Mouse (Mus musculus) heart, embryonic 12.5 days (tissue): ENCODE data around the gene G6pdx. TPM values are rescaled to one million over a fixed set of nuclear protein-coding genes. Genes with fewer than 3 reads are reported as not detected.

Source experiments
- ATAC-seq: fragments of 200-750 bp; cut with Nextera tagmentation; 2 replicates; pipeline ENCODE4 v1.8.0; 2017; ENCODE audit warnings: moderate TSS enrichment, moderate library complexity; ENCODE audit not compliant: insufficient number of reproducible peaks, low FRiP score
- H3K27ac ChIP-seq: fragments of 300-500 bp; sonication (generic); 2 replicates; pipeline ENCODE4 v1.5.1; 2016; ENCODE audit warnings: mild to moderate bottlenecking, moderate library complexity; ENCODE audit not compliant: poor library complexity, severe bottlenecking
- H3K27me3 ChIP-seq: fragments of 300-500 bp; sonication (generic); replicated peaks from 2 replicates; pipeline ENCODE4 v1.6.1; 2016; ENCODE audit warnings: mild to moderate bottlenecking, moderate library complexity
- H3K36me3 ChIP-seq: fragments of 300-500 bp; sonication (generic); 2 replicates; pipeline ENCODE4 v1.6.1; 2016; ENCODE audit warnings: mild to moderate bottlenecking, moderate library complexity
- H3K4me1 ChIP-seq: fragments of 300-500 bp; sonication (generic); replicated peaks from 2 replicates; pipeline ENCODE4 v1.6.1; 2016; ENCODE audit warnings: mild to moderate bottlenecking
- H3K4me2 ChIP-seq: fragments of 300-500 bp; sonication (generic); 2 replicates; pipeline ENCODE4 v1.6.1; 2016; ENCODE audit warnings: mild to moderate bottlenecking, moderate library complexity
- H3K4me3 ChIP-seq: fragments of 300-500 bp; sonication (generic); 2 replicates; pipeline ENCODE4 v1.5.1; 2016; ENCODE audit warnings: mild to moderate bottlenecking
- H3K9ac ChIP-seq: fragments of 300-500 bp; sonication (generic); 2 replicates; pipeline ENCODE4 v1.6.1; 2016; ENCODE audit warnings: mild to moderate bottlenecking, moderate library complexity
- H3K9me3 ChIP-seq: fragments of 300-500 bp; sonication (generic); replicated peaks from 2 replicates; pipeline ENCODE4 v1.6.1; 2016; ENCODE audit warnings: mild to moderate bottlenecking, moderate library complexity
- WGBS: fragments of 180-500 bp; shearing (Covaris S2); methylation state at CpG from one replicate; pipeline ENCODE4 v1.1.7; 2016; 5-methylcytosine and 5-hydroxymethylcytosine counted together
- polyA plus RNA-seq: library from polyadenylated mRNA; unstranded; fragments of >200 nt; fragmentation: Nextera tagmentation; extraction: Ambion mirVana; gene quantifications from 2 replicates; pipeline ENCODE4 v1.2.1, GENCODE M21; 2016

Gene G6pdx
- 18.5 TPM in 2 replicates for polyA plus RNA-seq

DNA sequence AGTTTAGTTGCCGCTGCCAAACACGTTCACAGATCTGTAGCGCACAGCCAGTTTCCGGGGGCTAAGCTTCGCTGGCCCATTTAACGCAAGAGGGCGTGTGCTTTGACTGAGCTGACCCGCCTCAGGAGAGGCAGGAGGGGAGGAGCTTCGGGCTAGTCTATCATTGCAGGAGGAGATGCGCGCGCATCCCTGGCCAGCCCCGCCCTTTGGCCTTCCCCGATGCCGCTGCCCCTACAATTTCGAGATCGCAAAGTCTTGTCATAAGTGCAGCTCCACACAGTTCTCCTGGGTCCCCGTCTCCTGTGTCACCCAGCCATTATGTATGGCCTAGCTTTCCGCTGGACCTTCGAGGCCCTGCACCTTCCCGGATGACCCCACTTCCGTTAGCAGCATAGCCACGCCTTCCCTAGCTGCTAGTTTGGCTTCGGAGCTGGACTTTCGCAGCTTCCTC, at the start of gene G6pdx:
Gene G6pdx (minus strand): TSS at position 369 of the 451 bp plus-strand sequence.
- H3K27ac ChIP-seq, result peak within 1 kb of the TSS; percentile 93
- 7% methylated on average over 25 of the region's 25 CpGs for WGBS
- H3K4me2 ChIP-seq, result peak within 1 kb of the TSS; percentile 74
- peak; percentile 85 for ATAC-seq
- H3K4me3 ChIP-seq, result peak within 1 kb of the TSS; percentile 67
- H3K9ac ChIP-seq, result peak within 1 kb of the TSS; percentile 74
- H3K27me3 ChIP-seq, result no peaks in the 10 kb centered on the region
- no peaks in the 10 kb centered on the region for H3K9me3 ChIP-seq
- H3K36me3 ChIP-seq, result peaks cover 6% of the 10 kb centered on the region; the same call in 1 of the 2 replicates
- no peaks in the 10 kb centered on the region; the same call in 1 of the 2 replicates for H3K4me1 ChIP-seq

DNA sequence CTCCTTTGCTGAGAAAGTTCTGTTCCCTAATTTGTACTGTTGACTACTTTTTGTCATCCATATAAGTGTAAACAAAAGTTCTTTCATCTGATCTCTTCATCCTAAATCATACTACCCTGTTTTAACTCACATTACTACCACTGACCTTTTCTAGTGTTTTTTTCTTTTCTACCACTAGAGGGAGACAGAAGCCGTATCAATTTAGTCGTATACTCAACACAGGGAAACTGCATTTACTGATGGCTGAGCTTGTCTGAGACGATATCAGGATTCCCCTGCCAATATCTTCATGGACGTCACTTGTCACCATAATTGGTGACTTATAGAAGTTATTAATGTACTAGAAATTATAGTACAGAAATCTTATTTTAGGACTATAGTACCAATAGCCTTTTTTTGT, 23.8 kb upstream of the G6pdx start:
- no peaks in the 10 kb centered on the region for H3K9me3 ChIP-seq
- H3K36me3 ChIP-seq, result peaks cover 23% of the 10 kb centered on the region
- no peak for ATAC-seq
- H3K27me3 ChIP-seq, result no peaks in the 10 kb centered on the region
- WGBS, result 16% methylated on average over 4 of the region's 4 CpGs
- no peak overlapping the region for H3K4me3 ChIP-seq
- no peak overlapping the region for H3K27ac ChIP-seq
- no peak overlapping the region for H3K4me2 ChIP-seq
- no peaks in the 10 kb centered on the region for H3K4me1 ChIP-seq
- H3K9ac ChIP-seq, result no peak overlapping the region

DNA sequence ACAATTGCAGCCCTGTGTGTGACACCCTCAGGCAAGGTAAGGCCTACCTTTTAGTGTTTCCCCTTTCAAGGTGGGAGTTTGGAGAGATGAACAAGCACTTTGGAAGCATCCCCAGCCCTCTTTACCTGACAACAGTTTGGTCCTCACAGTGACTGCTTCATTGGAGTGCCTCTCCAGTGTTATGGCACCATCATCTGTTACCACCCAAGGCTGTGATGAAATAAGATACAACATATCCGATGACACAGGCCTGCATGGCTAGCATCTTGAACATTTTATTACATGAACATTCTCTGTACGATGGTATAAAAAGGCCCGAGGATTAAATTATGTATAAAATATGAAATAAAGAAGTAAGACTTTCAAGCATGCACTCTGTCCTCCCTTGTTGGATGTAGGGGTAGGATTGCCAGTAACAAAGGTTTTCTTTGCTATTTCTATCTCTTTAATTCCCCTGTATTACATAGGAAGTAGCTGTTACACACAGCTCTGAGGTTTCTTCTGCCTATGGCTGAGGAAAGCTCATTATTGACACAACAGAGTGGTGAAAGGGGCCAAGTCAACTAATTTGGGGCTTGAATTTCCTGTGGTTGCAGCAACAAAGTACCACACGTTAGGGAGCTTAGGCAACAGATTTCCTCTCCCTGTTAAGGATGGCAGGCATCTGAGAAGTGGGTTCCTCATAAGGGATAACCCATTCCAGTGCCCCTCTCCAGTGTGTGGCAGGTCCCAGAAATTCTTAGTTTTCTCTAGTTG, 22.3 kb upstream of the G6pdx start:
- Histone ChIP-seq H3K4me3 (no peak overlapping the region), H3K36me3 (peaks cover 24% of the 10 kb centered on the region), H3K4me2 (no peak overlapping the region), H3K27me3 (no peaks in the 10 kb centered on the region), H3K4me1 (no peaks in the 10 kb centered on the region), H3K27ac (no peak overlapping the region), H3K9me3 (no peaks in the 10 kb centered on the region), H3K9ac (no peak overlapping the region)
- 74% methylated on average over 4 of the region's 4 CpGs for WGBS
- no peak for ATAC-seq

DNA sequence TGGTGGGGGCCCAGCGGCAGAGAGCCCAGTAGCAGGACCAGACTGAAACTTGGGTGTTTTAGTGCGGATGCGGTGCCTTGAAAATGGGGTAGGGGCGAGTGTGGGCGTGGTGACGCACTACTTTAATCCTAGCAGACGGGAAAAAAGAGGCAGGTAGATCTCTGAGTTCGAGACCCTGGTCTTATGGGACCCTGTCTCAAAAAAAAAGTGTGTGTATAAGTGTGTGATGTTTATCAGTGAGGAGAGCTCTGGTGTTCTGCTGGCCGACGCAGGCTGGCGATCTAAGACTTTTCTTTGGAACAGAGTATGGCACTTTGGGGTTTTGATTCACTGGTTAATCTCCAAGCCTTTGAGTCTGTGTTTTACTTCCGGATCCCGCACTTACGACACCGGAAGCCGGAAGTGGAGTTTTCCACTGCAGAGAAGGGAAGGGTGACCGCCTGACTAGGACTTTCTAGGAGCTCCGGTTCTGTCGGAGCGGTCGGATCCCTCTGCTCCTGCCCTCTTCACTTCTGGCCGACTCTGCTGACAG, 362 bp upstream of the G6pdx start:
- Histone ChIP-seq H3K27ac (peak overlapping the region; percentile 93), H3K4me2 (peak overlapping the region; percentile 74), H3K4me1 (no peaks in the 10 kb centered on the region; the same call in 1 of the 2 replicates), H3K27me3 (no peaks in the 10 kb centered on the region), H3K9ac (peak overlapping the region; percentile 74), H3K36me3 (peaks cover 11% of the 10 kb centered on the region), H3K9me3 (no peaks in the 10 kb centered on the region), H3K4me3 (peak overlapping the region; percentile 67)
- WGBS, result 16% methylated on average over 22 of the region's 22 CpGs
- ATAC-seq, result peak; percentile 52

DNA sequence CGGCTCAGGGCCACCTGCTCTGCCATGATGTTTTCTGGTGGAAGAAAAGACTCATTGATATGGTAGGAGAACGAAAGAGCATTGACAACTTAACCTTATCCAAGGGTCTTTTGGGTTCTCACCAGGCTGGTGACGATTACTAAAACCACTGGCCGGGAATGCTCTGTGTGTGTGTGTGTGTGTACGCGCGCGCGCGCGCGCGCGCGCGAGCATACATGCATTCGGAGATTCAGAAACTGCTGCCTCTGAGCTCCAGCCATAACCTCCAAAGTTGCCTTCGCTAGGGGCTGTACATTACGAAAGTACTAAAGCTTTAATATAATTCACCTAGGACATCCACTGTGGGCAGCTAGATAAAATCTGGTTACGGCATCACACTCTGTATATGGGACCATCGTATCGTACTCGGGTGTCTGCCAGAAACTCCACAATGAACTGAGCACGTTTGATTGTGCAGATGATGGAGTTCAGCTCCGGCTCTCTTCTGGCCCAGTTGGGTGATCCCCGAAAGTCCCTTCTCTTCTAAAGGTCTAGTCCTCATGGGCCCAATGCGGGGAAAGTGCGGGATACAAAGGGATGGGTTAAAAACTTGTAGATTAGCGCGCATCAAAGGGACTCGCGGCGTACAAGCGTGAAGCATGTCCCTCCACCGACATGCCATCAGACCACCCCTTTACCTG, 708 bp downstream of the G6pdx start:
- H3K4me3 ChIP-seq, result peak overlapping the region; percentile 67
- H3K9ac ChIP-seq, result peak overlapping the region; percentile 49
- peak; percentile 10 for ATAC-seq
- no peaks in the 10 kb centered on the region for H3K9me3 ChIP-seq
- peak overlapping the region; percentile 74 for H3K4me2 ChIP-seq
- no peaks in the 10 kb centered on the region; the same call in 1 of the 2 replicates for H3K4me1 ChIP-seq
- 25% methylated on average over 35 of the region's 35 CpGs for WGBS
- peak overlapping the region; percentile 34; the same call in 1 of the 2 replicates for H3K27ac ChIP-seq
- H3K36me3 ChIP-seq, result no peaks in the 10 kb centered on the region
- H3K27me3 ChIP-seq, result no peaks in the 10 kb centered on the region

DNA sequence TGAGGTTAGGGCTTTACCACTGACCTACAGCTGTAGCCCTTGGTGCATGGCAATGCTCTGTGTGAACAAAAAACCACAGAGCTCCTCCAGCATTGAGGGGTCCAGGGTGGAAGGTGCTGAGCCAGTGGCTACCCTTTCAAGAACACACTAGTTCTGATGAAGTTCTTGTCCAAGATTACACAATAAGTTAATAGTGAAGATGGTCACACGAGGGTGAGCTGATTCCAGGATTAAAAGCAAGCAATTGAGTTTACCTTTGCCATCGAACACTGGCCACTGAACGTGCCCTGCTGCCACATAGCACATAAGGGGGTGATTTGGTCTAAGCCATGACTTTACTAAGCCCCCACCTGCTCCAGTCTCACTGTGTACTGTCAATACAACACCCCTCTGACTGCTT, 1.9 kb downstream of the G6pdx start:
- no peaks in the 10 kb centered on the region for H3K27me3 ChIP-seq
- H3K36me3 ChIP-seq, result no peaks in the 10 kb centered on the region
- no peaks in the 10 kb centered on the region for H3K9me3 ChIP-seq
- H3K4me2 ChIP-seq, result no peak overlapping the region
- no peak overlapping the region for H3K4me3 ChIP-seq
- WGBS, result 65% methylated on average over 3 of the region's 3 CpGs
- ATAC-seq, result no peak
- no peaks in the 10 kb centered on the region; the same call in 1 of the 2 replicates for H3K4me1 ChIP-seq
- H3K9ac ChIP-seq, result no peak overlapping the region
- H3K27ac ChIP-seq, result no peak overlapping the region

DNA sequence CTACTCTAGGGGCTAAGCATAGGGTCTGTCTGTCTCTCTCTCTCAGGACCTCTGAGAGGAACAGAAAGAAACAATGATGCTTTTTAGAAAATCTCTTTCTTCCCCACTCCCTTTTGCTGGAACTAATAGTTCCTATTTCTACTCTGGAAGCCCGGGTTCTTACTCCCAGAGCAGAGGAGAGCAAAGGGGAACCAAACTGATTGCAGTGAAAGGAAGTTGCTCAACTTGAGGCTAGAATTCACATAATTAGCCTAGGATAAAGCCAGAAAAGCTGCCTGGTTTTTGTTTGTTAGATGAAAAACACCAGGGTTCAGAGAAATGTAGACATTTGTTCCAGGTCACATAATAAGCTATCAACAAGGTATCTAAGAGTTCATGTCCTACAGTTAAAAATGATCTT, 2.7 kb downstream of the G6pdx start:
- H3K4me3 ChIP-seq, result no peak overlapping the region
- no peaks in the 10 kb centered on the region for H3K27me3 ChIP-seq
- no peaks in the 10 kb centered on the region for H3K36me3 ChIP-seq
- no peaks in the 10 kb centered on the region for H3K9me3 ChIP-seq
- ATAC-seq, result no peak
- H3K9ac ChIP-seq, result no peak overlapping the region
- no peak overlapping the region for H3K27ac ChIP-seq
- H3K4me1 ChIP-seq, result no peaks in the 10 kb centered on the region; the same call in 1 of the 2 replicates
- 66% methylated on average over 1 of the region's 1 CpGs for WGBS
- H3K4me2 ChIP-seq, result peak overlapping the region; percentile 19; the same call in 1 of the 2 replicates

DNA sequence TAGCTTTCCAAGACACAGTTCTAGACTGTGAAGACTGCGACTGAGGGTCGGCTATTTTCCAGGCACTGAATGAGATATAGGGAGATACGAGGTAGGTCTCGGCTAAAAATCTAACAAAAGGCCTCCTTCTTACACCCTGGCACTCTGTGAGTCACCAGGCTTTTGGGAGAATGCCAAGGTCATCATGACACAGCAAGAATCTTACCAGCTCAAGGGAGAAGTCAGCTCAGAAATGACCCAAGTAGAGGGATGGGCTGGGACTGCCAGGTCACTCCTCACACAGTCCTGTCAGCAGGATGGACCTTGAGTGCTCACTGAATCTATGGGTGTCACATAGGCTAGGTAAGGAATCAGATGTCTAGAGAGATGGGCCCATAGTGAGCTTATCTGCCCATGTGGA, 3.8 kb downstream of the G6pdx start:
- H3K27ac ChIP-seq, result peak overlapping the region; percentile 27; the same call in 1 of the 2 replicates
- H3K4me3 ChIP-seq, result 0 out of 2 replicates have a peak overlapping the region, but pooled peaks have one; percentile 3
- H3K9me3 ChIP-seq, result no peaks in the 10 kb centered on the region
- H3K27me3 ChIP-seq, result no peaks in the 10 kb centered on the region
- 63% methylated on average over 4 of the region's 4 CpGs for WGBS
- H3K4me2 ChIP-seq, result no peak overlapping the region
- no peaks in the 10 kb centered on the region; the same call in 1 of the 2 replicates for H3K4me1 ChIP-seq
- peak; percentile 59 for ATAC-seq
- no peak overlapping the region for H3K9ac ChIP-seq
- no peaks in the 10 kb centered on the region for H3K36me3 ChIP-seq

DNA sequence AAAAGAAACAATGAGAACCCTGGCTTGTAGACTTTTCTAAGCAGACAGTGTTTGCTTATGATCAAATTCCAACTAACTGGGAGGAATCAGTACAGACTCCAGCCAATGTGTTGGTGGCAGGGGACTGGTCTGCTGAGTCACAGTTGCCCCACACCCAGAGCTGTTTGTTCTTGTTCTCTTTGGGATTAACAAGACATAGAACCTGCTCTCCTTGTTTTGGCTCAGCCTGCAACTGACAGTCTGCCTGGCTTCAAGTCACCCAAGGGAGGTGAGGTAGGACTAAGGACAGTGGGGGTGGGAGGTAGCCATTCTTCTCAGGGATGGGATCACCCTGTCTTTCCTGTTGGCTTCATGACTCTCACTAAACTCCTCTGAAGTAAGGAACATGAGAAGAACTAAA, 4.6 kb downstream of the G6pdx start:
- H3K9me3 ChIP-seq, result no peaks in the 10 kb centered on the region
- no peak overlapping the region for H3K27ac ChIP-seq
- no peaks in the 10 kb centered on the region for H3K4me1 ChIP-seq
- no peak overlapping the region for H3K9ac ChIP-seq
- ATAC-seq, result no peak
- H3K4me3 ChIP-seq, result no peak overlapping the region
- no peaks in the 10 kb centered on the region for H3K27me3 ChIP-seq
- no peaks in the 10 kb centered on the region for H3K36me3 ChIP-seq
- H3K4me2 ChIP-seq, result no peak overlapping the region

DNA sequence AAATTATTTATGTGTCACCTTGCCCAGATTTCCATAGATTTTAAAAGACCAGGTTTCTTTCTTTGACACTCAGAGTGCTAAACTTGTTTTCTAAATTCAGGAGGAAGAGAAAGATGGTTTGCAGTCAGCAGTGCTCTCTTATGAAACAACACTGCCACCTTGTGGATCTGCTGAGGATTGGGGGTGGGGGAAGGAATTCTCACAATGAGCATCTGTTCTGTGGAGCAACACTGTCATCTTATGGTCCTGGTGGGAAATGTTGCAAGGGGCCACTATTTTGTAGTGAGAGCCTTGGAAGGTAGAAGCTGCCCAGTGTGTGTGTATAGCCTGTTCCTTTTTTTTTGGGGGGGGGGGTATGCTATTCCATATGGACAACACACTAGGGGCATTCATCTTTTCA, 15.6 kb downstream of the G6pdx start:
- Histone ChIP-seq H3K9ac (no peak overlapping the region), H3K36me3 (peaks cover 3% of the 10 kb centered on the region; the same call in 1 of the 2 replicates), H3K9me3 (no peaks in the 10 kb centered on the region), H3K27ac (no peak overlapping the region), H3K4me1 (no peaks in the 10 kb centered on the region), H3K4me2 (no peak overlapping the region), H3K4me3 (no peak overlapping the region), H3K27me3 (no peaks in the 10 kb centered on the region)
- ATAC-seq, result peak; percentile 57; the same call in 1 of the 2 replicates

DNA sequence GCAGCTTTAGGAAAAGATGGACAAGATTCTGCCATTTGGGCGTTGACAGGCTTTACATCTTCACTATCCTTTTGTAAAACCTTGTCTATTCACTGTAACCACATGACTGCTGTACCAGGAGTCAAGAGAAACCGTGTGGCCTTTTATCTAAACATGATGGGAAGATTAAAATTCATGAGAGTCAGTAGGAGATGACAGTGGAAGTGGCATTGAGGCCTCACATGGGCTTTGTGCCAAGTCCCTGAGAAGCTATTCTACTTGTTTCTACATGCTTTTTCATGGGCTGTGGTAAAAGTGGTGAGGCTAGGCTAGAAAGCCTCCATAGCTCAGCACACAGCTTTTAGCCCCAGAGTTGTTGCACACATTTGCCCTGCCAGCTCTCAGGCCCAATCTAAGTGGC, 20.7 kb downstream of the G6pdx start:
- 59% methylated on average over 2 of the region's 2 CpGs for WGBS
- Histone ChIP-seq H3K27ac (no peak overlapping the region), H3K36me3 (peaks cover 3% of the 10 kb centered on the region; the same call in 1 of the 2 replicates), H3K4me3 (no peak overlapping the region), H3K4me1 (no peaks in the 10 kb centered on the region), H3K4me2 (no peak overlapping the region), H3K9me3 (no peaks in the 10 kb centered on the region), H3K9ac (no peak overlapping the region), H3K27me3 (no peaks in the 10 kb centered on the region)
- ATAC-seq, result no peak
